Mouse (Mus musculus): ENCODE data around the gene Surf2.

Surf2 gene

DNA sequence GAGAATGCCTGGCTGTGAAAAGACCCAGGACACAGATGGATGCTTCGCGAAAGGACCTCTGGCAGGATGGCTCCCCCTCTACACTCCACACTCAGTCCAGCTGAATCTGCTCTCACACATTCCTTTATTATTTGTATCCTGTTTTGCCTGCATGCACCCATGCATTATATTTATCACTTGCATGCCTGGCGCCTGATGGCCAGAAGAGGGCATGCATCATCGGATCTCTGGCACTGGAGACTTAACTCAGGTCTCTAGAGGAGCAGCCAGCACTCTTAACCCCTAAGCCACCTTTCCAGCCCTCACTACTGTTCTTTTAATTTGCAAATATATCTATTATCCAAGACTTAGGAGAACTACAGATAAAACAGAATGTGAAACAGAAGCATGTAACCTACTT lies 44.6 kb downstream of the Surf2 start:
- DNase-seq: no peak

DNA sequence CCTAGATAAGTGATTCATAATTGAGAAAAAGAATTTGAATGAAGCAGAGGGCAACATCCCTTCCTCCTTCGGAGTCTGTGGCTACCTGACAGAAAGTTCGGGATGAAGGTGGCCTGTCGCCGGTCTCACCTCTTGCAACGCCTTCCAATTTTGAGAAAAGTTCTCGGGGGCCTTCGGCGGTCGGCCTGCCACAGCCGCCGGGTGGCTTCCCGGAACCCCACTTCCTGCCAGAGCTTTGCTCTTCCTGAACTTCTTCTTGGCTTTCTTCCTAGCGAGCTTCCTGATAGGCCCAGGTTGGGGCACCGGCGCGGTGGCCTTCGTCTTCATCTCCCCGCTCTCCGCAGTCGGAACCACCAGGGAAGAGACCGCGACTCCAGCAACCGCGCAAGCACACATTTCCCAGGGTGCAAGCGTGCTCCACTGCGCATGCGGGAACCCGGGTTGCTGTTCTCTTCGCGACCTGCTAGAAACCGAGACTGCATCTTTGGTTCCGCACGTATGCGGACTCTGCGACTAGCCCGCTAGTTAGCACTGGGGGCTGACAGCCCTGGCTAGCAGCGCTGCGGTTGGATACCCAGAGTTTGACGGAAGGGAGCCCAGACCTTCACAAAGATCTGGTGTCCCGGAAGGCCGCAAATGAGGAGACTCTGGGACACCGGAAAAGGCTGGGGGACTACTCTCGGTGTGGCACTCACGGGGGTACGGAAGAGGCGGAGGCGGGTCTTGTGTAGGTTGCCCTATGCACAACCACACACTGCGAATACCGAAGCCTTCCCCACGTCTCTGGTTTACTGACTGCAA lies 48.0 kb downstream of the Surf2 start, which contains the start of gene Rexo4:
Gene Rexo4 (minus strand): TSS at position 464 of the 801 bp plus-strand sequence.
- DNase-seq: peak; percentile 93

DNA sequence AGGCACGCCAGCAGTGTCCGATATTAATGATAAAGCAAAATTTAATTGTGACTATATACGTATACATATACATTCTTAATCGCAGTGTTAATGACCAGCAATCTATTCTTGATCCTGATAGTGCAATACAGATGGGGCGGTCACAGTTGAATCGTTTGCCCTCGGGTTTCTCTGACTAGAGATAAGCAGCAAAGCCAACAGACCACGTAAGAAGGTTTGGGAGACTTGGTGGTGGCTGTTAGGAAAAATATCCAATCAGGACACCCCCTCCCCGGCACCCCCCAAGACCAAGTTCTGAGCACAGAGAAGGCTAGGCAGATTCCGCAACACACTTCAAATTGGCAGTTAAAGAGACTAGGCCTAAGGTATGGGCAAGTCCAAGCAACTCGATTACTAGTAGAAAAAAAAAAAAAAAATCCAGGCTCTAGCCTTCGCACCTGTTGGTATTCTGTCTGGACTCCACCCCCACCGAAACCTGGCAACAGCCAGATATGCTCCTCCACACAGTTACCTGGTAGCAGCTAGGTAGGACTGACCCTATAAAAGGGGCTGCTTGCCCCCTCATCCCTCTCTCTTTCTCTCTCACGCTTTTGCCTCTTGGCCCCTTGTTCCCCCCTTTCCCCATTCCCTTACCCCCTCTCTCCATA lies 48.7 kb downstream of the Surf2 start:
- no peak for DNase-seq

DNA sequence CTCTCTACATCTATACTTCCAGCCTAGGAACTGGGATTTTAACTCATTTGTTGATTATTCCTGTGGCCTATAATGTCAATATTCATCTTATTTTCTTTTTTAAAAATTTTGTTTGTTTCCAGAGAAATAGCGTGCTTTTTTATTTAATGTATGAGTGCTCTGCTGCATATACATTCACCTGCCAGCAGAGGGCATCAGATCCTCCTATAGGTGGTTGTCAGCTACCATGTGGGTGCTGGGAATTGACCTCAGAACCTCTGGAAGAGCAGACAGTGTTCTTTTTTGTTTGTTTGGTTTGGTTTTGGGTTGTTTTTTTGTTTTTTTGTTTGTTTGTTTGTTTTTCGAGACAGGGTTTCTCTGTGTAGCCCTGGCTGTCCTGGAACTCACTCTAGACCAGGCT lies 51.1 kb downstream of the Surf2 start:
- no peak for DNase-seq

All from right cerebral cortex, postnatal 25 days (tissue).